Mouse (Mus musculus) liver, embryonic 11.5 days (tissue): ENCODE results near the gene Ttc39b. TPM values are rescaled to one million over a fixed set of nuclear protein-coding genes. Genes with fewer than 3 reads are reported as not detected.
A peak's percentile ranks its signal among the peaks of the same experiment; 100 is the strongest.

Source experiments
- ATAC-seq: fragments of 200-750 bp; cut with Nextera tagmentation; replicated peaks from 2 replicates; pipeline ENCODE4 v1.8.0; 2017; ENCODE audit warnings: moderate number of reproducible peaks, mild to moderate bottlenecking, moderate TSS enrichment, moderate library complexity; ENCODE audit not compliant: low FRiP score
- DNase-seq: peaks from one replicate; pipeline ENCODE4 v3.0.0-alpha.2; 2017; ENCODE audit warnings: low spot score
- H3K27ac ChIP-seq: fragments of 300-500 bp; sonication (generic); 2 replicates; pipeline ENCODE4 v1.5.1; 2014; ENCODE audit warnings: mild to moderate bottlenecking, low read depth, low read length, control low read depth
- H3K27me3 ChIP-seq: fragments of 300-500 bp; sonication (generic); replicated peaks from 2 replicates; pipeline ENCODE4 v1.6.1; 2014; ENCODE audit warnings: low read length, mixed read lengths; ENCODE audit not compliant: control insufficient read depth, insufficient read depth
- H3K36me3 ChIP-seq: fragments of 300-500 bp; sonication (generic); 2 replicates; pipeline ENCODE4 v1.6.1; 2014; ENCODE audit warnings: mild to moderate bottlenecking, low read length, moderate library complexity, mixed read lengths; ENCODE audit not compliant: control insufficient read depth, insufficient read depth
- H3K4me1 ChIP-seq: fragments of 300-500 bp; sonication (generic); replicated peaks from 2 replicates; pipeline ENCODE4 v1.6.1; 2014; ENCODE audit warnings: low read length, mixed read lengths; ENCODE audit not compliant: control insufficient read depth, insufficient read depth
- H3K4me2 ChIP-seq: fragments of 300-500 bp; sonication (generic); 2 replicates; pipeline ENCODE4 v1.6.1; 2014; ENCODE audit warnings: mild to moderate bottlenecking, control low read depth, moderate library complexity
- H3K4me3 ChIP-seq: fragments of 300-500 bp; sonication (generic); 2 replicates; pipeline ENCODE4 v1.5.1; 2014; ENCODE audit warnings: low read depth, low read length, control low read depth
- H3K9ac ChIP-seq: fragments of 300-500 bp; sonication (generic); 2 replicates; pipeline ENCODE4 v1.6.1; 2014; ENCODE audit warnings: low read depth, low read length, control low read depth
- H3K9me3 ChIP-seq: fragments of 300-500 bp; sonication (generic); 2 replicates; pipeline ENCODE4 v1.6.1; 2016; ENCODE audit warnings: low read length, inconsistent platforms, mixed read lengths; ENCODE audit not compliant: control insufficient read depth
- WGBS: fragments of 180-500 bp; shearing (Covaris S2); extraction: QIAGEN DNeasy Blood & Tissue Kit; methylation state at CpG from one replicate; pipeline ENCODE4 v1.1.7; 2014; 5-methylcytosine and 5-hydroxymethylcytosine counted together
- polyA plus RNA-seq: library from polyadenylated mRNA; unstranded; fragments of >200 nt; fragmentation: Nextera tagmentation; extraction: Ambion mirVana; gene quantifications from 2 replicates; pipeline ENCODE4 v1.2.1, GENCODE M21; 2014

Gene Ttc39b
- polyA plus RNA-seq, 1 experiment from 2014 or later: 5.1 TPM

- H3K36me3 ChIP-seq: no peaks in the 10 kb centered on the region
- peak; percentile 54; the same call in 1 of the 2 replicates for ATAC-seq
- no peak for DNase-seq
- H3K4me2 ChIP-seq: peak overlapping the region; percentile 50
- H3K9ac ChIP-seq: no peak overlapping the region
- H3K4me1 ChIP-seq: 0 out of 2 replicates have a peak, but pooled peaks cover 3% of the 10 kb centered on the region
- no peaks in the 10 kb centered on the region for H3K9me3 ChIP-seq
- no peak overlapping the region for H3K27ac ChIP-seq
- no peaks in the 10 kb centered on the region for H3K27me3 ChIP-seq
- WGBS: 40% methylated on average over 13 of the region's 13 CpGs
- H3K4me3 ChIP-seq: peak overlapping the region; percentile 25; the same call in 1 of the 2 replicates
These were observed 20.9 kb downstream of the Ttc39b start for GRCm38 (mm10) chr4:83302887-83303827.

DNA sequence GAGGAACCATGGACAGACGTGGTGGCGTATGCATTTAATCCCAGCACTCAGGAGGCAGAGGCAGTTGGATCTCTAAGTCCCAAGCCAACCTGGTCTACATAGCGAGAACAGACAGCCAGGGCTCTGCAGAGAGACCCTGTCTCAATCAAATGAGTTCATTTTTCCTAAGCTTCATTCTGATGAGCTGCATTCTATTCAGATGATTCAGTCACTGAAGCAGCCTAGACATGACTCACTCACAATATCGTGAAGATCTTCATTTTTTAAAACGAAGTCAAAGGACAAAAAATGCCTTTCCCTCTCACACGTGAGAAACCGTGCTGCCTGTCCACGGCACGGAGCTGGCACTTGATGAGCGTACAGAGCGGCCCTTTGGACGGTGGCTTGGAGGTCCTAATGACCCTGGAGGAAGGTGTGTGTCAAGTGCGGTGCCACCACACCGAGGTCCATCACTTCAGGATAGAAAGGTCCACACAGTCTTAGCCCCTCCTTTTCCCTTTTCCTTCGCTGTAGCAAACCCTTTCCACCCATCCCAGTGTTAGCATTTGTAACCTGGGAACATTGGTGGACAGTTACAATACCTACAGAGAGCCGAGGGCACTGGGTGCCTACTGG, 21.8 kb downstream of the Ttc39b start:
- no peak overlapping the region for H3K27ac ChIP-seq
- DNase-seq: no peak
- no peak for ATAC-seq
- no peak overlapping the region for H3K4me3 ChIP-seq
- H3K4me2 ChIP-seq: no peak overlapping the region
- 88% methylated on average over 16 of the region's 16 CpGs for WGBS
- no peaks in the 10 kb centered on the region for H3K27me3 ChIP-seq
- no peaks in the 10 kb centered on the region for H3K4me1 ChIP-seq
- no peak overlapping the region for H3K9ac ChIP-seq
- H3K36me3 ChIP-seq: no peaks in the 10 kb centered on the region
- no peaks in the 10 kb centered on the region for H3K9me3 ChIP-seq

- no peak overlapping the region for H3K4me3 ChIP-seq
- H3K27ac ChIP-seq: no peak overlapping the region
- no peaks in the 10 kb centered on the region for H3K9me3 ChIP-seq
- DNase-seq (no peak), ATAC-seq (no peak)
- H3K27me3 ChIP-seq: no peaks in the 10 kb centered on the region
- no peak overlapping the region for H3K4me2 ChIP-seq
- H3K9ac ChIP-seq: no peak overlapping the region
- H3K4me1 ChIP-seq: no peaks in the 10 kb centered on the region
- 95% methylated on average over 1 of the region's 1 CpGs for WGBS
- H3K36me3 ChIP-seq: no peaks in the 10 kb centered on the region
These were observed 22.3 kb downstream of the Ttc39b start for GRCm38 (mm10) chr4:83301713-83302112.

DNA sequence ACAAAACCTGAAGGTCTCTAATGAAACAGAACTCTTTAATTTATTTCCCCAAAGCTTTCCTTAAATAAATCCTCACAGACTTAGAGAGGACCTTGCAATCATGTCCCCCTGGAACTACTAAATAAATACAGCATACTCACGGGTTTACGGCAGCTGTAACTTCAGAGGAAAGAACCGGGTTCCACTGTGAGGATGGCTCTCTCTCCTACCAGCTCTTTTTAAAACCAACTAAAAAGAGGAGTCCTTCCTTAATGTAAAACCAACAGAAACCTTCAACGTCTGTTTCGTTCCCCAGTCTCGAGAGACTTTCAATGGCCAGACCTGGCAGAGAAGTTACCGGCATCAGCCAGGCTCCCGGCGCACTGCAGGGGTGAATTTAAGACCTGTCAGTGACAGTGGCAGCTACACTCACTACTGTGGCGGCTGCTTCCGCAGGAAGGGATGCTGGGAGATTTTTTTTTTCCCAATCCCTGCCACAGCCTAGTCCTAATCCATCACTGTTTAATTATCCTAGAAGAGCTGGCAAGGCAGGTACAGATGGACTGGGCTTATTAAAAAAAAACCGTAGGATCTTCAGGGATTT, 39.2 kb downstream of the Ttc39b start:
- Histone ChIP-seq H3K27me3 (no peaks in the 10 kb centered on the region), H3K27ac (no peak overlapping the region), H3K9me3 (no peaks in the 10 kb centered on the region), H3K4me1 (peaks cover 15% of the 10 kb centered on the region), H3K4me2 (peak overlapping the region; percentile 88), H3K9ac (peak overlapping the region; percentile 35), H3K4me3 (peak overlapping the region; percentile 45), H3K36me3 (no peaks in the 10 kb centered on the region)
- WGBS: 4% methylated on average over 12 of the region's 12 CpGs
- peak; percentile 26; the same call in 1 of the 2 replicates for ATAC-seq
- peak; percentile 46 for DNase-seq

DNA sequence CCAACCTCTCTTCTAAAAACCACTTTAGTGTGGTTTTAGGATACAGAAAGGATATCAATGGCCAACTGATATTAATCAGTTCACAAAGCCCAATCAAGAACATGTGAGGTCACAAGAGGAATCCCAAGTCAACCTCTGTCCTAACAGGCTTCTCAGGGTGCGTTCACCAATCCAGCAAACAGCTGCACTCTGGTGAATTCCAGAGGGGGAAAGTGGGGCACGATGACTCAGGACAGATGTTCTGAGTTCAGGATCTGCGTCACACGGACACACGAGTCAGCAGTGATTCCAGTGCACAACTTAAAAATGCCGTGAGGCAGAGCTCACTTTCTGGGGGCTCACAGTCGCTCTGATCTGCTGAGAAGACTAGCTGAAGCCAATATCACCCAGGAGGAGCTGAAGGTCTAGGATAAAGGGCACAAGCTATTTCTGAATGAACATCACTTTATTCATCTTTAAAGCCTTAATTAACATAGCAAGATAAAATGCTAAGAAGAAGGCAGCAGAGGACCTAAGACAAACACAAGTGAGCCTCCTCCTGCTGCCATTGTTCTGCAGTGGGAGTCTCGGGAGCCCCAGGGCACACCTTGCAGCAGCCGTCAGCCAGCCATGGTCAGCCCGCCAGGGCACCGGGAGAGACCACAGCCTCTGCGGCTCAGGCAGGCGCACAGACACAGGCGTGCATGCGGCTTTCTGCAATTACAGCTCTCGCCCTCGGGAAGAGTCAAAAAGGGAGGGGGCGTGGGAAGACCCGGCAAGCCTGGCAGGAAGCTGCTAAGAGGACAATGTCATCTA, 39.9 kb downstream of the Ttc39b start:
- peak; percentile 49 for DNase-seq
- H3K9ac ChIP-seq: peak overlapping the region; percentile 35

DNA sequence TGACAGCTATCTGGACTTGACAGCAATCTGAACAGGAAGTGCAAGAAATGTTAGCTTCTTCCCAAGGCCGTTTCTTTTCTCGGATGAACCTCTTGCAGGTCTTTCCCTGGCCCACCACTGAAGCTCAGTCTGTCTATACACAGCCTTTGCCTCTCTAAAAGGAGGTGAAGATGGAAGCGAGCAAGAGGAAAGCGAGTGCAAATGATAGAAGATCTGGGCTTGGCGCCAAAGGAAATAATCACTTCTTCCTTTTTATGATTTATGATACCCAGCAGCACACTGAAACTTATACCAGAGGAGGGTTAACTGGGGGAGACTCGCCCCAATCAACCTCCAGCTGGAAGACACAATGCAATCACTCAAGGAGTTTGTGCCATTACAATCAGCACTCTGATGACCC, 41.6 kb downstream of the Ttc39b start:
- Histone ChIP-seq H3K27me3 (no peaks in the 10 kb centered on the region), H3K36me3 (no peaks in the 10 kb centered on the region), H3K4me2 (no peak overlapping the region), H3K27ac (no peak overlapping the region), H3K9me3 (no peaks in the 10 kb centered on the region), H3K4me3 (no peak overlapping the region), H3K4me1 (peaks cover 15% of the 10 kb centered on the region), H3K9ac (no peak overlapping the region)
- 53% methylated on average over 6 of the region's 6 CpGs for WGBS
- no peak for DNase-seq
- no peak for ATAC-seq

More for the DNA sequence above, 39.9 kb downstream of the Ttc39b start:
- peak overlapping the region; percentile 88 for H3K4me2 ChIP-seq
- peaks cover 15% of the 10 kb centered on the region for H3K4me1 ChIP-seq
- peak overlapping the region; percentile 45 for H3K4me3 ChIP-seq
- 21% methylated on average over 19 of the region's 19 CpGs for WGBS
- no peaks in the 10 kb centered on the region for H3K27me3 ChIP-seq
- no peak overlapping the region for H3K27ac ChIP-seq
- no peaks in the 10 kb centered on the region for H3K9me3 ChIP-seq
- 0 out of 2 replicates have a peak, but pooled peaks have one; percentile 57 for ATAC-seq
- H3K36me3 ChIP-seq: no peaks in the 10 kb centered on the region

DNA sequence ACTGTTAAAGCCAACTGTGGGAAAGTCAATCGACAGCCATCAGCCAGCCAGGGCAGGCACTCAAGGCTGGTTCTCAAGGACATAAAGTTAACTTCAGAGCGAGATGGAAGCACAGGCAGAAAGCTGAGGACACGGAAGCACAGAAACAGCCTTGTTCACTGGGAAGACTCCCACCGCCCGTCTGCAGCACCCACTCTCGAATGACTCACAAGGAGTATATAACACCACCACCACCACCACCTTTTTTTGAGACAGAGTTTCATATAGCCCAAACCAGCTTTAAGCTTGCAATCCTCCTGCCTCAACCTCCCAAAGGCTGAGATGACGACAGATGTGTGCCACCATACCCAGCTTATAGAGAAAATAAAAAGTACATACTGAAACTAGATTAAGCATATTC, 44.8 kb downstream of the Ttc39b start:
- Histone ChIP-seq H3K9ac (no peak overlapping the region), H3K27me3 (no peaks in the 10 kb centered on the region), H3K4me1 (peaks cover 12% of the 10 kb centered on the region), H3K36me3 (no peaks in the 10 kb centered on the region), H3K27ac (no peak overlapping the region), H3K9me3 (no peaks in the 10 kb centered on the region), H3K4me2 (no peak overlapping the region), H3K4me3 (no peak overlapping the region)
- WGBS: 83% methylated on average over 7 of the region's 7 CpGs
- no peak for DNase-seq
- no peak for ATAC-seq

DNA sequence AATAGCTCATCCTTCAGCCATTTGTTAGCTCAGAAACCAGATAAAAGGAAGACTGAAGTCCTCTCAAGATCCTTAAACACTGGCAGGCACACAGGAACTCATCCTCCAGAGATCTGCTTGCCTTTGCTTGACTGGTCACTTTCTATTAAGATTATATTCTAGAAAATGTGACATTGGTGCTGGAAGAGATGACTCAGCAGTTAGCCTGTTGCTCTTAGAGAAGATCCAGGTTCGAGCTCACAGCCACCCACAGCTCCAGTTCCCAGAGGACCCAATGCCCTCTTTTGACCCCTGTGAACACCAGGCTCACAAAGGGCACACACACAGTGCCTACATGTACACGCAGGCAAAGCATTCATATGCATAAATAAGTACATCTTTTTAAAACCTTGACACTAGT, 49.8 kb downstream of the Ttc39b start:
- H3K27ac ChIP-seq: peak overlapping the region; percentile 43; the same call in 1 of the 2 replicates

More for the DNA sequence above, 49.8 kb downstream of the Ttc39b start:
- ATAC-seq (no peak), DNase-seq (no peak)
- Histone ChIP-seq H3K4me1 (peaks cover 5% of the 10 kb centered on the region; the same call in 1 of the 2 replicates), H3K27me3 (no peaks in the 10 kb centered on the region), H3K9ac (no peak overlapping the region), H3K36me3 (no peaks in the 10 kb centered on the region), H3K4me2 (peak overlapping the region; percentile 72), H3K4me3 (no peak overlapping the region), H3K9me3 (no peaks in the 10 kb centered on the region)
- WGBS: 66% methylated on average over 2 of the region's 2 CpGs
